Comparison of ENCODE assay signal across 7 mouse cellular contexts in the genomic region with DNA sequence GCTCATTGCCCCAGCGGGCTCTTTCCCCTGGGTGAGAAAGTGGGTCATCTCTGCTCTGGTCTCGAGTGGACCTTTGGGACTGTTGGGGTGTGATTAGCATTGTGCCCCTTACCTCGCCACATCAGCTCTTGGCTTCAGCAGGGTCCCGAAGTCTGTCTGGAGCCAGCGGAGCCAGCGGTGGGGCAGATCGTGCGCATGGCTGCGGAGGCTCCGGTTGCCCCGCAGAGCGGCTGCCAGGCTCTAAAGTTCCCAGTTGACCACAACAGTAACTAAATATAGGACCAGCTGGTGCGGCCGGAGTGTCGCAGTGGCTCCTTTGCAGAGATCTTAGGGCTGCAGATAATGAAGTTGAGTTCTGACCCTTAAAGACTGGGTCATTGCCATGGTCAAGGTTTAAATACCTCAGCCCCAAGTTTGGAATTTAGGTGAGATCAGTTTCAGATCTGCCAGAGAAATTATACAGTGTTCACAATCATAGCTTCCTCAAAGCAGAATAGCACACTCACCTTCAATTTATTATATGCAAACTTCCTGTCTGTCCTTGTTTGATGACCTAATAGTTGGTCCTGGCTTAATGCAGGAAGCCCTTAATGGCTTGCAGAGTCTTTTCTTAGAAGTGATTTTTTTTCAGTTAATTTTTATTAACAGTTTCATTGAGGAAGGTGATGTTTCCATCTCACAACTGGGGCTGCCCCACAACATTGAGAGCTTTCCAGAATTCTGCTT. TPM values are rescaled to one million over a fixed set of nuclear protein-coding genes. Genes with fewer than 3 reads are reported as not detected.
DNase-seq lines count a peak whose midpoint lies in the region; ATAC-seq and TF ChIP-seq lines count a peak whose summit lies in the region.

No protein-coding gene starts in this region.

- WGBS in intestine, embryonic 16.5 days = 13% methylated on average over 15 of the region's 15 CpGs
- 4% methylated on average over 15 of the region's 15 CpGs for WGBS in neural tube, embryonic 15.5 days

- DNase-seq in G1E (ENCODE audit: low spot score) = no peak
- peak; percentile 64 for DNase-seq in gastrocnemius, postnatal 10 days
- no peak for DNase-seq in spleen, postnatal 36 days (ENCODE audit: low spot score in 2 of 2)
- no peak for DNase-seq in ovary, postnatal 10 days (ENCODE audit: low spot score)

- H3K27me3 ChIP-seq in C2C12 (ENCODE audit: control insufficient read depth, insufficient read depth, insufficient read length) = no peaks in the 10 kb centered on the region
- no peaks in the 10 kb centered on the region for H3K27me3 ChIP-seq in G1E (ENCODE audit: insufficient read depth, low read length)
- no peaks in the 10 kb centered on the region for H3K27me3 ChIP-seq in intestine, embryonic 16.5 days (replicated peaks; ENCODE audit: control insufficient read depth, insufficient read depth, low read length)
- H3K27me3 ChIP-seq in neural tube, embryonic 15.5 days (replicated peaks) = no peaks in the 10 kb centered on the region

- no peak overlapping the region for H3K27ac ChIP-seq in intestine, embryonic 16.5 days (ENCODE audit: low read length)
- peak overlapping the region; percentile 77; the same call in 1 of the 2 replicates for H3K27ac ChIP-seq in neural tube, embryonic 15.5 days (replicated peaks)

- H3K9ac ChIP-seq in intestine, embryonic 16.5 days (ENCODE audit: low read depth, low read length) = peak overlapping the region; percentile 81
- peak overlapping the region; percentile 69 for H3K9ac ChIP-seq in neural tube, embryonic 15.5 days (replicated peaks)

- H3ac ChIP-seq in C2C12 (ENCODE audit: control insufficient read depth, insufficient read length, low read depth) = peak overlapping the region; percentile 67

- TF ChIP-seq CTCF in C2C12 (IDR thresholded peaks at IDR 0.05; ENCODE audit: control insufficient read depth, insufficient read depth, insufficient read length) (no peak), G1E (IDR thresholded peaks at IDR 0.05; ENCODE audit: low read depth, low read length) (no peak)

- no peak for ATAC-seq in G1E (ENCODE audit: extremely low read depth, insufficient number of reproducible peaks, low FRiP score, poor library complexity, severe bottlenecking)
- no peak for ATAC-seq in intestine, embryonic 16.5 days
- ATAC-seq in neural tube, embryonic 15.5 days (ENCODE audit: low FRiP score) = peak; percentile 2; the same call in 1 of the 2 replicates

- H3K4me2 ChIP-seq in intestine, embryonic 16.5 days (ENCODE audit: low read depth, low read length) = peak overlapping the region; percentile 96
- peak overlapping the region; percentile 78 for H3K4me2 ChIP-seq in neural tube, embryonic 15.5 days

- peaks cover 1% of the 10 kb centered on the region for H3K79me3 ChIP-seq in C2C12 (ENCODE audit: low read depth)

- H3K79me2 ChIP-seq in C2C12 (ENCODE audit: control insufficient read depth, insufficient read depth) = peaks cover 32% of the 10 kb centered on the region

- H3K36me3 ChIP-seq in C2C12 (ENCODE audit: control insufficient read depth, insufficient read depth) (no peaks in the 10 kb centered on the region), G1E (replicated peaks) (peaks cover 23% of the 10 kb centered on the region)
- no peaks in the 10 kb centered on the region for H3K36me3 ChIP-seq in intestine, embryonic 16.5 days (ENCODE audit: control insufficient read depth, insufficient read depth, low read length)
- no peaks in the 10 kb centered on the region for H3K36me3 ChIP-seq in neural tube, embryonic 15.5 days

- H3K9me3 ChIP-seq in G1E (replicated peaks) = no peaks in the 10 kb centered on the region
- no peaks in the 10 kb centered on the region for H3K9me3 ChIP-seq in intestine, embryonic 16.5 days (ENCODE audit: control insufficient read depth, low read length)
- H3K9me3 ChIP-seq in neural tube, embryonic 15.5 days (replicated peaks) = no peaks in the 10 kb centered on the region

- peak overlapping the region; percentile 71 for H3K4me3 ChIP-seq in C2C12 (ENCODE audit: insufficient read depth, poor library complexity, severe bottlenecking)
- peak overlapping the region; percentile 86 for H3K4me3 ChIP-seq in G1E (ENCODE audit: low read depth, low read length)
- peak overlapping the region; percentile 94 for H3K4me3 ChIP-seq in intestine, embryonic 16.5 days (ENCODE audit: low read length)
- H3K4me3 ChIP-seq in neural tube, embryonic 15.5 days (replicated peaks) = peak overlapping the region; percentile 76

- peaks cover 30% of the 10 kb centered on the region; the same call in 1 of the 2 replicates for H3K4me1 ChIP-seq in G1E (ENCODE audit: insufficient read depth, low read depth, low read length)
- peaks cover 10% of the 10 kb centered on the region for H3K4me1 ChIP-seq in intestine, embryonic 16.5 days (ENCODE audit: control insufficient read depth, insufficient read depth, low read length)
- peaks cover 23% of the 10 kb centered on the region for H3K4me1 ChIP-seq in neural tube, embryonic 15.5 days

TF ChIP-seq in C2C12, 6 proteins besides CTCF, POLR2A, EP300 and RAD21:
- TF ChIP-seq MYOG (IDR thresholded peaks at IDR 0.05; ENCODE audit: control insufficient read depth, extremely low read depth, insufficient read length) (no peak), CEBPB (IDR thresholded peaks at IDR 0.05; ENCODE audit: low read depth) (no peak), MAX (IDR thresholded peaks at IDR 0.05) (no peak), FOSL1 (IDR thresholded peaks at IDR 0.05; ENCODE audit: insufficient read depth, low read length, poor library complexity, severe bottlenecking) (no peak), USF1 (IDR thresholded peaks at IDR 0.05; ENCODE audit: low read depth) (no peak), MYOD1 (IDR thresholded peaks at IDR 0.05; ENCODE audit: control insufficient read depth, insufficient read length, low read depth) (no peak)

RNA-seq across cellular contexts. Expression of gene Lrrc20, which starts 1.0 kb away (rescaled TPM):
- polyA plus RNA-seq in C2C12 (2012; fragmentation: generic; extraction: Trizol) = 11.8 TPM
- 7.4 and 7.7 TPM in 2 replicates for total RNA-seq in G1E (2014; fragmentation: Nextera tagmentation)
- total RNA-seq in G1E (2017) = 4.2 TPM in 2 replicates
- polyA plus RNA-seq in G1E (2012) = 8.4 and 11.1 TPM in 2 replicates
- total RNA-seq in gastrocnemius, postnatal 10 days (2021) = 10 to 100 TPM; 62.3 to 64.9 TPM
- 5.8 TPM in 2 replicates for polyA plus RNA-seq in intestine, embryonic 16.5 days (2015; fragmentation: Nextera tagmentation; extraction: Ambion mirVana)
- polyA plus RNA-seq in neural tube, embryonic 15.5 days (2015; fragmentation: Nextera tagmentation; extraction: Ambion mirVana) = 12.1 and 14.5 TPM in 2 replicates

RNA-seq across cellular contexts. Expression of gene Eif4ebp2, which starts 24.1 kb away (rescaled TPM):
- polyA plus RNA-seq in C2C12 (2012; fragmentation: generic; extraction: Trizol) (42.3 TPM), G1E (2012) (96.4 and 118 TPM in 2 replicates)
- total RNA-seq in G1E (2014; fragmentation: Nextera tagmentation) (184 and 214 TPM in 2 replicates), G1E (2017) (8.9 and 9.4 TPM in 2 replicates)
- total RNA-seq in gastrocnemius, postnatal 10 days (2021) = 100 to 1,000 TPM; 103 to 109 TPM
- polyA plus RNA-seq in intestine, embryonic 16.5 days (2015; fragmentation: Nextera tagmentation; extraction: Ambion mirVana) = 59.6 and 64.1 TPM in 2 replicates
- 44.1 and 57.0 TPM in 2 replicates for polyA plus RNA-seq in neural tube, embryonic 15.5 days (2015; fragmentation: Nextera tagmentation; extraction: Ambion mirVana)

RNA-seq across cellular contexts. Expression of gene Nodal, which starts 58.8 kb away (rescaled TPM):
- not detected for polyA plus RNA-seq in C2C12 (2012; fragmentation: generic; extraction: Trizol)
- total RNA-seq in G1E (2014; fragmentation: Nextera tagmentation) = not detected in 2 replicates
- total RNA-seq in G1E (2017) = not detected in 2 replicates
- polyA plus RNA-seq in G1E (2012) = not detected in 2 replicates
- under 1 TPM; 0.11 to 0.19 TPM for total RNA-seq in gastrocnemius, postnatal 10 days (2021)
- 0.15 and 0.16 TPM in 2 replicates for polyA plus RNA-seq in intestine, embryonic 16.5 days (2015; fragmentation: Nextera tagmentation; extraction: Ambion mirVana)
- polyA plus RNA-seq in neural tube, embryonic 15.5 days (2015; fragmentation: Nextera tagmentation; extraction: Ambion mirVana) = 0.14 and 0.23 TPM in 2 replicates
